Mouse (Mus musculus): Measurements from ENCODE around the gene Dnttip1.

Dnttip1 gene

DNA sequence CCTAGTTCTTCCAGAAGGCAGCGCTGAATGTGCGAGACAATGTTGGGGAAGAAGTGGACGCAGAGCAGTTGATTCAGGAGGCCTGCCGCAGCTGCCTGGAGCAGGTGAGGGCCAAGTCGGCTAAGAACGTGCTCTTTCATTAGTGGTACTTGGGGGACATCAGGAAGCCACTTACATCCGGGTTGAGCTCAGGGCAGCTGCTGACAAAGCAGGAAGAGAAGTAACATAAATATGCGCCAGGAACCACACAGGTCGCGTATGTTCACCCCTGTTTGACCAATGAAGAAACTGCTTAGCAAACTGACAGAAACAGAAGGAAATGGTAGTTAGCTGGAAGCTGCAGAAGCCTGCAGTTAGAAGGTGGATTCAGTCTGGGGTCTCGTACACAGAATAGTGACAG, 8.3 kb downstream of the Dnttip1 start:
- no peak for DNase-seq (ENCODE audit: extremely low spot score)

DNA sequence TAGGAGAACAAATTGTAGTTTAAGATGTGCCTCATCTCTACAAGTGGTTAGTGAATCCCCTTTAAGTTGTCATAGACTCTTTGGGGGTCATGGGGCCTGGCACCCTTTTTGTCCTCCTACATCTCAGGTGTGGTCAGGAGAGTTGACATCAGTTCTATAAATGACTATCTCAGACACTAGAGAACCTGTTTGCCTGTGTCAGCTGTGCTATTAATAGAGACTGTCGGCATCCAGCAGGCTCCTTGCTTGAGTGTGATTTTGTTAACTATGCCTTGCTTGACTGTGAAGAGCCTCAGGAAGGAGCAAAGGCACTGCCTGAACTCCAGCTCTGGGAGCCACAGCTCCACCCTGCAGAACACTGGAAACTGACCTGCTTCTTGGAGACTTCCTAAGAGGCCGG, 9.0 kb downstream of the Dnttip1 start:
- no peak for DNase-seq (ENCODE audit: extremely low spot score)

DNA sequence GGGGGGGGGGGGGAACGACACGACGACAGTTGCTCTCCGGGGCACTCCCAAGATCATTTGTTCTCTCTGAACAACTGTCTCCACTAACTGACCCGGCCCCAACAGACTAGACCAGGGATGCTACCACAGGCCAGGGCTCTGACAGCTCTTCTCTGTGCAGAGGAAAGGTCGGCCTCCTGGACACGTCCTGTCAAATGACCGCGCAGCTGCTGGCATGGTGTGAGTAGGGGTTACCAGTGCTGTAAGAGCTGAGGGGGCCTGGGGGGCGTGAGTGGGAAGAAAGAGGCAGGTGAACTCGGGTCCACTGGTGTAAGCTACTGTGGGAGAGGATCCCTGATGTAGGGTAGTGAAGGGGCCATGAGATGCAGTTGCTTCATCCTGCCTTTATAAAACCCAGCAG, 12.1 kb downstream of the Dnttip1 start:
- DNase-seq (ENCODE audit: extremely low spot score): no peak

DNA sequence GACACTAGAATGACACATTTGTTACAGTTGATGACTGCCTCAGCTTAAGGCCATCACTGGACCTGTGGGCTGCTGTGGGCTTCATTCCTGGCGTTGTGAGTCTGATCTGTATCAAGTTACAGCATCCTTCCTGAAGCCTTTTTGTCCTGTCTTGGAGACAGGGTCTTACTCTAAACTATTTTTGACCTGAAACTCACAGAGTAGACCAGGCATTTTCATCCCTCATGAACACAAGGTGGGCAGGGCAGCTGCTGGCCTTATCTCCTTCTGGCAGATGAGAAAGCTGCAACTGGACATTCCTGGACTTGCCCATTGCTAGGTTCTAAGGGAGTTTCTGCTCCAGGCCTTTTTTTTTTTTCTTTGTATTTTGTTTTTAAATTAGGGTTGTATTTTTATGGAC, 12.9 kb downstream of the Dnttip1 start:
- no peak for DNase-seq (ENCODE audit: extremely low spot score)

DNA sequence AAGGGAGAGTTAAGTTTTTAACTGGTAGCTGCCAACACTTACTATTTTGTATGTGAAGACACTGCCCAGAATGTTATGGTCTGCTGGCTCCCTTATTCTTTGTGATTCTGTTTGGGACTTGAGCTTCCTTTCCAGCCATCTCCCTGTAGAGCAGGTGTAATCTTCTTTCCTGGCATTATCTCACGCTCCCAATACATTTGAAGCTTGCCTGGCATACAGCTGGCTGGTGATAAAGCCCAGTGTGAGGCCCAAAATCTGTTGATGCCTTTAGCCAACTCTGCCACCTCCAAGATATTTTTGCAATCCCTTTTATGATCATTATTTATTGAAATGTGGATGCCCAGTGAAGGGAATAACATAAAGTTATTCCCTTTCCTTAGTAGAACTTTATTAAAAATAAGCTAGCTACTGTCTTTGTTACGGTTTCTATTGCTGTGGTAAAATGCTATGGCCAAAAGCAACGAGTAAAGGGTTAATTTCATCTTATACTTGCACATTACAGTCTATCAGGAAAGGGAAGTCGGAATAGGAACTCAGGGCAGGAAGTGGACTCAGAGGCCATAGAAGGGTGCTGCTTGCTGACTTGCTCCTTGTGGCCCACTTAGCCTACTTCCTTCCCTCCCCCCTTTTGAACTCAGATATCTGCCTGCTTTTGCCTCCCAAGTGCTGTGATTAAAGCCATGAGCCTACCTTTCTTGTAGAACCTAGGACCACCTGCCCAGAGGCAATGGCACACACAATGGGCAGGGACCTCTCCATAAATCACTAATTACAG, 14.5 kb downstream of the Dnttip1 start:
- DNase-seq (ENCODE audit: extremely low spot score): no peak

DNA sequence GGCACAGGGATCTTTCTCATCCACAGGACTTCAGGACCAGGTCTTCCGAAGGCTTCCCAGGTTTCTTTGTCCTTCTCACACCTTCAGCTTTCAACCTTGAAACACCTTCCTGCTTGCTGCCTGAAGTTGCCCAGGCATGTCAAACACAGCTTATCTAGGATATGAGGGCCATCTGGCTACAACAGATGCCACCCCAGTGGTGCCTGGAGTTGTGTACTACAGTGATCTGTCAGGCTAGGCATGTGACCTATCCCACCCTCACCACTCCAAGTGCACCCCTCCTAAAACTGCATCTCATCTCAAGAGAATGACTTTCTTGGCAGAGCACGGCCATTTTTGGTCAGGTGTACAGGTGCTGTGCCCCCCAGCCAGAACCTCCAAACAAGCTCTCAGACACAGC, 15.7 kb downstream of the Dnttip1 start:
- no peak for DNase-seq (ENCODE audit: extremely low spot score)

DNA sequence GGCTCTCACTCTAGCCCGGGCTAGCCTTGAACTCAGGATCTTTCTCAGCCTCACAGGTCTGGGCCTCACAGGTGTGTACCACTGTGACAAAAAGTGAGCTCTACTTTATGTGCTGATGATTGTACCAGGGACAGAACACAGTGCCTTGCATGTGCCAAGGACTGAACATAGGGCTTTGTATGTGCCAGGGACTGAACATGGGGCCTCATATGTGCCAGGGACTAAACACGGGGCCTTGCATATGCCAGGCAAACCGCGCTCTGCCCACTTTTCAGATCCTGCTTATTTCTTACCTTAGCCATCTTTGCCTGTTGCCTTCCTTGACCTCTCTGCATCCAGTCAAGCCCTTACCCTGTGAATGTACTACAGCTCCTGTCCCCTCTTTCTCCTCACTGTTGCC, 16.2 kb downstream of the Dnttip1 start:
- DNase-seq (ENCODE audit: extremely low spot score): no peak

DNA sequence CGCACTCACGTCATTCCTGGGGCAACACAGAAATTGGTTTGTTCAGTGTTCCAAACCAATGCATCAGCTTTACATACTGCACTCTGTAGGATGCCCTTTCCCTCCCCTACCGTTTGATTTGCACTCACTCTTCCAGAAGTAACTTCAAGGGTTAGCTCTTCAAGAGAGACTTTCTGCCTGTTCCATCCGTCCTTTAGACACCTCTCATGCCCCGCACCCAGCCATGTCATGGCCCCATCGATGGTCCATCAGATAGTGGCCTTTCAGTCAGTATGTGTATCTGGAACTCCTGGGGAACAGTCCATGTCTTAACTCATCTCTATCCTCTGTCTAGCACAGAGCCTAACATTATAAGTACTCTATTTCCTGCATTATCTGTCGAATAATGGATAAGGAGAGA, 16.8 kb downstream of the Dnttip1 start:
- no peak for DNase-seq (ENCODE audit: extremely low spot score)

DNA sequence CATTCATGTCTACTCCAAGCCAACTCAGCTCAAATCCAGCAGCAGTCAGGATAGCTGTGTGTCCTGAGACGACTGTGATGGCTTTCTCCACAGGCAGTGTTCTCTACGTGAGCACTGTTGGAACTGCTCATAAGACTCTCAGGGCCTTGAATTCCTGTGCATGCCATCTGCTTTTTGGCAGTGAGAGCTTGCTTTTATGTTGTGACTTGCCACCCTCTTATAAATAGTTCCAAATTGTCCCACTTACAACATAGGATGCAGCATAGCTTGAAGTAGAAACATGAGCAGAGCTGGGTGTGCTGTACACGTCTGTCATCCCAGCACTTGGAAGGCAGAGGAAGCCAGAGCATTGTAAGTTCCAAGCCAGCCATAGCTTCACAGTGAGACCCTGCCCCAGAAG, 20.1 kb downstream of the Dnttip1 start:
- DNase-seq (ENCODE audit: extremely low spot score): no peak

DNA sequence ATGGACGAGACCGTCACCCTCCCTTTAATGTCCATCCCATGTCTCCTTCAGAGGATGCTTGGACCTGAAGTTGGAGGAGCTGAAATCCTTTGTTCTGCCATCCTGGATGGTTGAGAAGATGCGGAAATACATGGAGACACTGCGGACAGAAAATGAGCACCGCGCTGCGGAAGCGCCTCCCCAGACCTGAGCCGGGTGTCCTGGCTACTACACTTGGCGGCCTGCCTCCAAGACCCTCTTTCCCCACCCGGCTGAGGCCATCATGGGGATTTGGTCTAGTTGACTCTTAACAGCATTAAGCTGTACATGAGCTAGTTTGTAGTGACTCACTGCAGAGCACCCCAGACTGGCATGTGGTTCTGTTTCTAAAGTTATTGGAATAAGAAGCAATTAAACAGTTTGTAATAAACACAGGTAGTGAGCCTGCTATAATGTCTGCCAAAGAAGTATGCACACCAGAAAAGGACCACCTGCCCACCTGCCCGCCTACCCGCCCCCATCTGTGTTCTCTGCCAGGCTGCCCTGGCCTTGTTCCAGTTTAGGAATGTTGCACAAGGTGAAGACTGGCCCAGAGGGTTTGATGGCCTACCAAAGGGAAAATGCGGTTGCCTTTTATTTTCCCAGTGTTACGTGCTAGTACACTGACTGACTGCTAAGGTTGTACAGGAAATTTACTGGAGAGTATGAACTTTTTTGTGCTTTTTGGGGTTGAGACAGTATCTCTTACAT, 22.2 kb downstream of the Dnttip1 start:
- no peak for DNase-seq (ENCODE audit: extremely low spot score)

DNA sequence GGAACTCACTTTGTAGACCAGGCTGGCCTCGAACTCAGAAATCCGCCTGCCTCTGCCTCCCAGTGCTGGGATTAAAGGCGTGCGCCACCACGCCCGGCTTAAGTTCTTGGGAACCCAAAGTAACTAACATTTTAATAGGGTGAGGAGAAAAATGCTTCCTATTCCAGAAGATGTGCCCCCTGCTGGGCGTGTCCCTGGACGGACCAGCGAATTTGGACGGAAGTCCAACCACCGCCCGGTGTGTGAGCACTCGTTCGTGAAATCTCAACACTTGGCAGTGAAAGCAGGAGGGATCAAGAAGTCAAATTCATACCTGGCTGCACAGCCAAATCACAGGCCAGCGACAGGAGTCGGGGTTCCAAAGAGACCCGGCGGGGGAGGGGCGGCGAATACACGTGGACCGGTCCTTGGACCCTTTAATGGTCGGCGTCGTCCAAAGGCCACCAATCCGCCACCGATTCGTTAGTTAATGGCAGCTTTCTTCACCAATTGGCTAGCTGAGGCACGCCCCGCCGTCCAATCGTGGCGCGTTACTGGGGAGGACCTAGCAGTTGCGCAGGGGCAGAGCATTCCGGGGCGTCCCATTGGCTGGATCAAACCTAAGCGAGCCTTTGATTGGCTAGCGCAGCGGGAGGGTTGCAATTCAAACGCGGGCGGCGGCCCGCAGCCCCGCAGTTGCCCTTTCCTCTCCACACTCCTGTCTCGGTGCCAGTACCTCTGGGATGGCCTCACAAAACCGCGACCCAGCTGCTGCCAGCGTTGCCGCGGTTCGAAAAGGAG, 23.7 kb downstream of the Dnttip1 start, which contains the start of gene Ube2c:
Gene Ube2c, plus strand, starts transcription at position 641 of the 780 bp plus-strand sequence.
- DNase-seq (ENCODE audit: extremely low spot score): peak; percentile 99

DNA sequence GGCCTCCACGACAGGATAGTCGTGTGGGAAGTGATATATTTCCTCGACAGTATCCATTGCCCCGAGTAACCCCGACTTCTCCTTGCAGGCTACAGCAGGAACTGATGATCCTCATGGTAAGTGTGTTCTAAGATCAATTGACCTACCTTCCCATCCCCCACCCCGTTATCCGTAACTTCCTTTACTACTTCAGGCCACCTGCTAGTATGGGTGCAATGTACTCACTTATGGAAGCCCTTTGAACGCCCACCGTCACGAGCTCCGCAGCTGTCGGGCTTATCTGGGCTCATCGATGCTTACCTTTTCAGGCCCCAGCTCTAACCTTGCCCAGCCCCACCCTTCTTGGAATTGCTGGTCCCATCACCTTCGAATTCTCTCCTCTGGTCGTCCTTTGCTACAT, 24.5 kb downstream of the Dnttip1 start:
- no peak for DNase-seq (ENCODE audit: extremely low spot score)

DNA sequence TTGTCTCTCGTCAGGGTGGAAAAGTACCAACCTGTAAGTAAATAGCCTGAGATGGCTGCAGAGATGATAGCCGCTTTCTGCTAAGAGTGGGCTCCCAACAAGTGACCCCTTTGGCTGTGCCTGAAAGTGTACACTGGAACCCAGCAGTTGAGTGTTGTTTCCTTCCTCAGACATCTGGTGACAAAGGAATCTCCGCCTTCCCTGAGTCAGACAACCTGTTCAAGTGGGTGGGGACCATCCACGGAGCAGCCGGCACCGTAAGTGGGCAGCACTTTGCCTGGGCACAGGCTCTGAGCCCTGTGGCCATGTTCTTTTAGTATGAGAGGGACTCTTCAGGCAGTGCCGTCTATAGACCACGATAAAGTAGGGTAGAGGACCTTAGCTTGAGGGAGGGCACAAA, 25.3 kb downstream of the Dnttip1 start:
- DNase-seq (ENCODE audit: extremely low spot score): no peak

DNA sequence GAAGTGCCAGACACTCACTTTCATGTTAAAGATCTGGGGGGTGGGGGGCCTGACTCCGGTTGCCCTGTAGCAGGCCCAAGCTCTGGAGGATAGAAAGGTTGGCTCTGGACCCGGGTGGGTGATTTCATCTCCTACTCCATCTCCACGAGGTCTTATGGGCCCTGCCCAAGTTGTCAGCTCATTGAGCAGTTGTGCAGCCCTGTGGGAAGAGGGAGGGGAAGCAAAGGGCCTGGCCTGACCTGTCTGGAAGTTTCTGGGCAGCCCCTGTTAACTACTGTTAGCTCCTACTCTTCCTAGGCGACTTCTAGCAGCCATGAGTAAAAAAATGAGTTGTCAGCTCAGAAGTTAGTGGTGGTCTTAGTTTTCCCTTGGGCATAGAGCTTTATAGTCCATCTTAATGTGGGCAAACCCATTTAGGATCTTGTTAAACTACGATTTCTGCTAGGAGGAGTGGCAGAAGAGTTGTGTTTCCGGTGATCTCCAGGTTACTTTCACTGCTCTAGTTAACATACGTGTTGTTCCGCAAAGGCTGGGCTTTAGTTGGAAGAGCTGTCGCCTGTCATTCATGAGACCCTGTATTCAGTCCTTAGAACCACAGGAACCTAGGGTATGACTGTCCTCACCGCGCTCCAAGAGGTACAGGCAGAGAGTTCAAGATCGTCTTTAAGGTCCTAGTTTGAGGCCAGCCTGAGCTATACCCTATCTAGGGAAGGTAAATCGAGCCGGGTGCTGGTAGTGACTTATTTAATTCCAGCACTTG, 27.6 kb downstream of the Dnttip1 start:
- no peak for DNase-seq (ENCODE audit: extremely low spot score)

DNA sequence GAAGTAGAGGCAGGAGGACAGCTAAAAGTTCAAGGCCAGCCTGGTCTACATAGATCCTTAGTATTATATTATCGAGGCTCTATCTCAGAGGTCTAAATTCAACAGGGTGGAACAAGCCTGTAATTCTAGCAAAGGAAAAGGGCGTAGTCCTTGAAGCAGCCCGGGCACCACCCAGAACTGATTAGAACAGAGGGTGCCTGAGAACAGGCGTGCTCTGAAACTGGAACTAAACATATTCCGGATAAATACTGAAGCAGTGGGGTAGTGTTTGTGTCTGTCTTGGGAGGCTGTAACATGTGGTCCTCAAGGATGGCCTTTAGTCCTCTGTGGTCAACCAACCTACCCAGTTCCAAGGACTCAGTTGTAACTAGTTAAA, 28.2 kb downstream of the Dnttip1 start:
- no peak for DNase-seq (ENCODE audit: extremely low spot score)

DNA sequence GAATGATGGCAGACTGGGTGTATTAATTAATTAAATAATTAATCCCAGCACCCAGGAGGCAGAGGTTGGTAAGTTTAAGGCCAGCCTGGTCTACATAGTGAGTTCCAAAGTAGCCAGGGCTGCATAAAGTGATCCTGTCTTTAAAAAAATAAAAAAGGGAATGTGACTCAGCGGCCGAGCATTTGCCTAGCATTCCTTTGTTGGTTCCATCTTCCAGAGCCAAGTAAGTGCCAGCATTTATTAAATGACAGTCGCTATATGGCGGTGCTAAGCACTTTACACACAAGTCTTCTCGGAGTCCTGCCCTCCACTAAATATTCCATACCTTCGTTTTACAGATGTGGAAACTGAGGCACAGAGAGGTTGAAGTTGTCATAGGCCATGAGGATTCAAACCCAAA, 30.3 kb downstream of the Dnttip1 start:
- DNase-seq (ENCODE audit: extremely low spot score): no peak

DNA sequence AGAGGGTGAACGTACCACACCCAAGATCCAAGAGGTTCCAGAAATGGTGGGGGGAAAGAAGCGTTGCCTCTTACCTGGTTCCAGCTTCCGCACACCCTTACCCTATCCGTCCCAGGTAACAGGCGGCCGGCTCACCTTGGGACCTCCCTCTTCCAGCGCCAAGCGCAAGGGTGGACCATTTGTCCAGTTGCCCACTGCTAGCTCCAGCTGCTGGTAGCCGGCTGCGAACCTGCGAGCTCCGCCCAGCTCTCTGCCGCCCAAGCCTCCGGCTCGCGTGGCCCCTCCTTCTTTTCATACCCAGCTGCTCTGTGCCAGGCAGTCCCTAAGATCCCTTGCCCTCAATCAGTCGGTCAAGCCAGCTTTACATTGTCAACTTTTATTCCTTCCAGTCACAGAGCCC, 31.0 kb downstream of the Dnttip1 start:
- no peak for DNase-seq (ENCODE audit: extremely low spot score)

DNA sequence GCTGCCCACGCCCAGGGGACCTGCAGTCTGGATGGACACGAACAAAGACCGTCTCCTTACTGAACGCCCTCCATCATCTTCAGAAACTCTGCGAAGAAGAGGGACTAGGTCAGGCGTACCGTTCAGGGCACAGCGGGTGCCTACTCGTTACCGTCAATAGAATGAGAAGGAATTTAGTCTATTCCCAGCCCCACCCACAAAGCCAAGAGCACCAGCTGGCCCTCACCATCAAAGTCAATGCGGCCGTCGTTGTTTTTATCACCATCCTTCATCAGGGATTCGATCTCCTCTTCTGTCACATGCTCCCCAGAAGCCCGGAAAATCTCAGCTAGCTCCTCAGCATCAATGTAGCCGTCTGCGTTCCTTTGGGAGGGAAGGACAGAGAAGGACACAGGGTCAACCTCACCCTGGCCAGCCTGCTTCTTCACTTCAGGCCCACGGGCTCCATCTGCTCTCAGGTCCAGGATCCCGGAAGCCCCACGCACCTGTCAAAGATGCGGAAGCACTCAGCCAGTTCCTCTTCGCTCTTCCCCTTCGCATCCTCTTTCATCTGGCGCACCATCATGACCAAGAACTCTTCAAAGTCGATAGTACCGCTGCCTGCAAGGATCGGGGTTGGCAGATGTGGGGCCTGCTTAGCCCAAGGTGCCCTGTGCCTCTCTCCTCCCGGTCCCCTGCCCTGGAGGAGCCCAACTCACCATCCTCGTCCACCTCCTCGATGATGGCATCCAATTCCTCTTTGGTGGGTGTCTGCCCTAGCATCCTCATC, 31.6 kb downstream of the Dnttip1 start:
- DNase-seq (ENCODE audit: extremely low spot score): no peak

DNA sequence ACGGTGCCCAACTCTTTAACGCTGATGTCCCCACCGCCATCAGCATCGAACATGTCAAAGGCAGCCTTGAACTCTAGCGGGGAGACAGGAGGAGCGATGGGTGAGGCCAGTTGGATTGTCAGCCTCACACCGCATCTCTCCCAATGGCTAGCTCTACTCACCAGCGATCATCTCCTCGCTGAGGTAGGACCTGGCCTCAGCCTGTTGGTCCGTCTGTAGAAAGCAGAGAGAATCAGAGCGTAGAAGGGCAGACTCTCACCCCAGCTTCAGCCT, 32.2 kb downstream of the Dnttip1 start:
- no peak for DNase-seq (ENCODE audit: extremely low spot score)

DNA sequence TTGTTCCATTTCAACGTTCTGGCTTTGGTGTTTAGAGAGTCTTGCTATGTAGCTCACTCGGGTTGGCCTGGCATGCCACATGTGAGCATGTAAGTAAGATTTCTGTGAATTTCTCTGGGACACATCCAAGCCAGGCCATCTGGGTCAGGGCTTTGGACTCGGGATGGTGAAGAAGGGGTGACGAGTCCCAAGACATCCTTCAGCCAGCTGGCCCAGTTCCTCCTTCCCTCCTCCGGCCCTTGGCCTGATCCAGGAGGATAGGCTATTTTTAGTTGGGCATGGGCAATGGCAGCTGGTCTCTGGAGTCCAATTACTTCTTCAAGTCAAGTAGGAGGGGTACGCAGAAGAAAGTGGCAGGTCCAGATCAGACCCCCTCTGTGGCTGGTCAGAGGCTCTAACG, 33.0 kb downstream of the Dnttip1 start:
- no peak for DNase-seq (ENCODE audit: extremely low spot score)

DNA sequence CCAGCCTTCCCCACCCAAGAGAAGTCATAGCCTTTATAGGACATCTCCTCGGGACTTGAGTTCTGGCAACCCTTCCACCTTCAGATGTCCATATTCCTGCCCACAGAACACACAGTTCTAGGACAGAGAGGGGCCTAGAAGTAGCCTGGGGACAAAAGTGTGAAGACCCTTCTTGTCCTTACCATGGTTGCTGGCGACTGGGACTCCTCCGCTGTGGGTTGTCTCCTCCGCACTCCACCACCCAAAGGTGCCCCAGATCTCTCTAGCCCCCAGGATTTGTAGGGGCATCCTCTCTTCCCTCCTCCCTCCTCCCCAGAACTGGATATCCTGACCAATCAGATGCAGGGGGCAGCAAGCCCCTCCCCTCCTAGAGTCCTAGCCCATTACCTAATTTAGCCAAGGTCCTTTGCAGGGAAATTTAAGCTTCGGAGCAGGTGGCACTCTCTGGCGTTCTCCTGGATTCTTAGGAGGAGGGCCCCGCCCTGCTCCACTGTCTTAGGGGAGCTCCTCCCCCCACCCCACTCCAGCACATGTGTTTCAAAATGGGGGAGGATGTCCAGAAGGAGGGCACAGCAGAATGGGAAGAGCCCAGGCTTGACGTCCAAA, 33.8 kb downstream of the Dnttip1 start, which contains the start of gene Tnnc2:
Gene Tnnc2, minus strand, starts transcription at position 487 of the 606 bp plus-strand sequence.
- DNase-seq (ENCODE audit: extremely low spot score): no peak

All from embryo, embryonic 9.5 days (tissue).